Mouse (Mus musculus) MEL (cell line): ENCODE data around the gene Poldip2.

Experiments used
- CTCF ChIP-seq, 3 experiments: IDR thresholded peaks in 2 of 3; conservative IDR thresholded peaks in 1 of 3; 2 replicates each; pipeline ENCODE4 v1.5.1; 2011 to 2012; ENCODE audit warnings: low read length in 3 of 3, low read depth in 2 of 3, mild to moderate bottlenecking in 2 of 3, improper control_type of control experiment in 1 of 3, inconsistent platforms in 1 of 3, mixed read lengths in 1 of 3, moderate library complexity in 1 of 3; ENCODE audit not compliant: control insufficient read depth in 1 of 3, insufficient read depth in 1 of 3, poor library complexity in 1 of 3, severe bottlenecking in 1 of 3
- E2F4 ChIP-seq: IDR thresholded peaks from 2 replicates; pipeline ENCODE4 v1.6.1; 2011; ENCODE audit warnings: low read depth, low read length, improper control_type of control experiment, borderline replicate concordance
- ELF1 ChIP-seq: IDR thresholded peaks from 2 replicates; pipeline ENCODE4 v1.6.1; 2014; ENCODE audit warnings: low read depth, mild to moderate bottlenecking, inconsistent platforms, low read length, improper control_type of control experiment, moderate library complexity
- EP300 ChIP-seq, 2 experiments: IDR thresholded peaks; 2 replicates each; pipeline ENCODE4 v1.6.1; 2011; ENCODE audit warnings: improper control_type of control experiment in 2 of 2, low read length in 2 of 2, low read depth in 1 of 2, mild to moderate bottlenecking in 1 of 2
- HCFC1 ChIP-seq: IDR thresholded peaks from 2 replicates; pipeline ENCODE4 v1.6.1; 2012; ENCODE audit warnings: low read depth, mild to moderate bottlenecking, inconsistent platforms, low read length, improper control_type of control experiment, moderate library complexity
- MAX ChIP-seq: IDR thresholded peaks from 2 replicates; pipeline ENCODE4 v1.6.1; 2011; ENCODE audit warnings: low read length, improper control_type of control experiment
- MEF2A ChIP-seq: IDR thresholded peaks from 2 replicates; pipeline ENCODE4 v1.6.1; 2014; ENCODE audit warnings: low read depth, mild to moderate bottlenecking, inconsistent platforms, low read length, improper control_type of control experiment; ENCODE audit not compliant: poor library complexity, insufficient replicate concordance, severe bottlenecking; ENCODE audit errors: extremely low read depth
- MYB ChIP-seq: IDR thresholded peaks from 2 replicates; pipeline ENCODE4 v1.6.1; 2011; ENCODE audit warnings: mild to moderate bottlenecking, low read depth, low read length, improper control_type of control experiment
- NELFE ChIP-seq: IDR thresholded peaks from 2 replicates; pipeline ENCODE4 v1.6.1; 2011; ENCODE audit warnings: low read depth, low read length, improper control_type of control experiment
- POLR2AphosphoS5 ChIP-seq: IDR thresholded peaks from 2 replicates; pipeline ENCODE4 v1.6.1; 2012; ENCODE audit warnings: low read depth, borderline replicate concordance, mild to moderate bottlenecking, inconsistent platforms, low read length, moderate library complexity, mixed read lengths
- TBP ChIP-seq: IDR thresholded peaks from 2 replicates; pipeline ENCODE4 v1.8.0; 2011; ENCODE audit warnings: low read depth, low read length, improper control_type of control experiment
- TCF12 ChIP-seq: IDR thresholded peaks from 2 replicates; pipeline ENCODE4 v1.6.1; 2014; ENCODE audit warnings: low read depth, mild to moderate bottlenecking, inconsistent platforms, low read length, improper control_type of control experiment, moderate library complexity
- USF1 ChIP-seq: IDR thresholded peaks from 2 replicates; pipeline ENCODE4 v1.6.1; 2014; ENCODE audit warnings: low read depth, mild to moderate bottlenecking, inconsistent platforms, low read length, improper control_type of control experiment, moderate library complexity
- ZKSCAN1 ChIP-seq: IDR thresholded peaks from 2 replicates; pipeline ENCODE4 v1.6.1; 2012; ENCODE audit warnings: low read depth, mild to moderate bottlenecking, inconsistent platforms, low read length, improper control_type of control experiment, moderate library complexity

GRCm38 (mm10) chr11:78509148-78509547 lies 2.8 kb upstream of the Poldip2 start:
- TF ChIP-seq MYB = no peak
- peak; percentile 38 to 69 (median 68) for TF ChIP-seq CTCF (IDR thresholded peaks at IDR 0.05 in 2 of 3, conservative IDR thresholded peaks at IDR 0.05 in 1 of 3; ENCODE audit: control insufficient read depth in 1 of 3, insufficient read depth in 1 of 3, low read depth in 2 of 3, low read length in 3 of 3, poor library complexity in 1 of 3, severe bottlenecking in 1 of 3)
- TF ChIP-seq ZKSCAN1 = no peak
- no peak for TF ChIP-seq TCF12
- TF ChIP-seq POLR2AphosphoS5 = no peak
- TF ChIP-seq MEF2A = no peak
- no peak for TF ChIP-seq ELF1
- no peak for TF ChIP-seq EP300 (IDR thresholded peaks at IDR 0.05; ENCODE audit: low read depth in 1 of 2, low read length in 2 of 2)
- TF ChIP-seq HCFC1 = no peak
- TF ChIP-seq NELFE = no peak
- no peak for TF ChIP-seq E2F4
- no peak for TF ChIP-seq MAX
- TF ChIP-seq USF1 = no peak
- TF ChIP-seq TBP = no peak
